Mouse (Mus musculus) retina, postnatal 7 days (tissue): ENCODE measurements around the gene C530008M17Rik.
A peak's percentile ranks its signal among the peaks of the same experiment; 100 is the strongest.

Experiments used
- DNase-seq: peaks from one replicate; pipeline ENCODE4 v3.0.0-alpha.2; 2012; ENCODE audit warnings: low read depth, low spot score

C530008M17Rik gene

GRCm38 (mm10) chr5:76665421-76665820 is 9.1 kb downstream of the C530008M17Rik start:
- DNase-seq = peak; percentile 24

GRCm38 (mm10) chr5:76666026-76666756 is 9.9 kb downstream of the C530008M17Rik start:
- DNase-seq = no peak

DNA sequence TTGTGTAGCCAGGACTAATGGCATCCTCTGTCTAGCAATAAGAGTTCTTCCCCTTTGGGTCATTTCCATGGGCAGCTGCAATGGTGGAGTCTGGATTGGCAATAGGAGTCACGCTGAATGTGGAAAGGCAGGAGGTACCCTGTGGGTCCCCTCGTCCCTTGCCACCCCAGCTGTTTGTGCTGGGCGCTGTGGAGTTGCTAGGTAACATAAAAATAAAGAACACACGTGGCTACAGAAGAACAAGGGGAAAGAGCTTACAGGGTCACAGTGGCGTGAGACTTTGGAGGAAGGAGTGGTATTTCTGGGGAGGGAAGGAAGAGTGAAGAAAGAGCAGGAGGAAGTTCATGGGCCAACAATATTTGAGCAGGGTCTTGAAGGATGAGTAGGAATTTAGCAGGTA is 11.8 kb downstream of the C530008M17Rik start:
- no peak for DNase-seq

GRCm38 (mm10) chr5:76668547-76668946 is 12.2 kb downstream of the C530008M17Rik start:
- no peak for DNase-seq

GRCm38 (mm10) chr5:76670183-76670582 is 13.9 kb downstream of the C530008M17Rik start:
- no peak for DNase-seq

- no peak for DNase-seq
These were observed 17.8 kb downstream of the C530008M17Rik start for GRCm38 (mm10) chr5:76674022-76674653.

DNA sequence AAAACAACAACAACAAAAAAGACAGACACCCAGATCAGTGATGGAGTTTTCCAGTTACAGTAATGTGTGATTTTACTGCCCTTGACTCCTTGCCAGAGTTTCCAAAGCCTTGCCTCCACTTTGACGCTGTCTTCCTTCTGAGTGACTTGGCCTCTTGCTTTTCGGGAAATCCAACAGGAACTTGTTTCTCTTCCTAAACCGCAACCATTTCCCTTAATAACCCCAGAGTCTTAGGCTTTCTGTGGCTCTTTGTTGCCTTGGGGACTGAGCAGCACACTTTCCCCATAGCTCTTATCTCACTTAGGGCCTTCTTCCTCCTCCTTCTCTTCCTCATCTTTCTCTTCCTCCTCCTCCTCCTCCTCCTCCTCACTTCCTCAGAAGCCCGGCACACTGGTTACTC is 19.1 kb downstream of the C530008M17Rik start:
- DNase-seq = no peak

DNA sequence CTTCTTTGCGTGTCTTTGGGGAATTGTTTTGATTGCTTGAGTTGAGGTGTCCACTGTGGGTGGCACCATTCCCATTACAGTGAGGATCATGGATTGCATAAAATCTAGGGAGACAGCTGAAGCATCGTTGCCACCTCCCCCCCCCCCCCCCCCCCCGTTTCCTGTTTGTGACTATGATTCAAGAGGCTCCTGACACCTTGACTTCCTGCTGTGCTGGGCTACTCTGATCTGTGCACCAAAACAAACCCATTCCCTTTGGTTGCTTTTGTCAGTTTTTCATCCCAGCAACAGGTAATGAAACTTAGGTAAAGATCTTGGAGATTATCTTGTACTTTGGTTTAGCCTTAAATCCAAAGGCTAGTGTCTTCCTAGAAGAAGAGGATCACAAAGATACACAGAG is 24.6 kb downstream of the C530008M17Rik start:
- no peak for DNase-seq

DNA sequence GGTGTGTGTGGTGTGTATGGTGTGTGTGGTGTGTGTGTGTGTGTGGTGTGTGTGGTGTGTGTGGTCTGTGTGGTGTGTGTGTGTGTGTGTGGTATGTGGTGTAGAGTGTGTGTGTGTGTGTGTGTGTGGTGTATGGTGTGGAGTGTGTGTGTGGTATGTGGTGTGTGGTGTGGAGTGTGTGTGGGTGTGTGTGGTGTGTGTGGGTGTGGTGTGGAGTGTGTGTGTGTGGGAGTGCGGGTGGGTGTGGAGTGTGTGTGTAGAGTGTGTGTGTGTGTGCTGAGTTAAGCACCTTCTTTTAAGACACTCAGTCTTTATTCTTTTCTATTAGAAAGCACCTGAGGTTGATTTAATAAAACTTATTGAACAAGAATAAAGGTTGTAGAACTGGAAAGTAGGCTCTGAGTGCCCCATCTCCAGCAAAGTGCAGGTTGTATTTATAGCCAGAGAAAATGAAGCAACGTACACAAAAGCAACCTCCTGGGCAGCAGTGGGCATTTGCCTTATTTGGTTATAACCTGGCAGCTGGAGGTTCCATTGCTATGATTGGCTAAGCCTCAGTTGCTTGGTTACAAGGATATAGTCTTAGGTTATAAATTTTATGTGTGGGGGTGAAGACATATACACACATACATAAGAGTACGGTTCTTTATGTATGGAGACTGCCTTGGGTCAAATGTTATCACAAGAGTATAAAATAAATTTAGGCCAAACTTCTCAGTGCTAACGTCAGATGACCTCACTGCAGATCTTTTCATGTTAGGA is 25.8 kb downstream of the C530008M17Rik start:
- DNase-seq = no peak

DNA sequence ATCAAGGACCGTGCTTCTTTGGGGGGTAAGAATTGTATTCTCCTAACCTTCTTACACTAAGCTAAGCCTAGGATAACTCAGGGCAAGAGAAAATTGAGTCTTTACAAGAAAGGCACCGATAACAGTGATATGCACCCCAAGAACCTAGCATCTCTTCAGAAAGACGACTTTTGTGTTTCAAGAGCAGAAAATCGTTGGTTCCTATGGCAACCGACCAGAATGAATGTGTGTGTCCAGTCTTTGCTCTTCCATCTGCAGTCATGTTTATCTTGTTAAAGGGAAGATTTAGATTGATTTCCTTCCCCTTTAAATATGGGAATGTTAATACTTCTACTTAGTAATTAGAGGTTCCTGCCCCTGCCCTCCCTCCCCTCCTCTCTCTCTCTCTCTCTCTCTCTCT is 27.1 kb downstream of the C530008M17Rik start:
- no peak for DNase-seq

DNA sequence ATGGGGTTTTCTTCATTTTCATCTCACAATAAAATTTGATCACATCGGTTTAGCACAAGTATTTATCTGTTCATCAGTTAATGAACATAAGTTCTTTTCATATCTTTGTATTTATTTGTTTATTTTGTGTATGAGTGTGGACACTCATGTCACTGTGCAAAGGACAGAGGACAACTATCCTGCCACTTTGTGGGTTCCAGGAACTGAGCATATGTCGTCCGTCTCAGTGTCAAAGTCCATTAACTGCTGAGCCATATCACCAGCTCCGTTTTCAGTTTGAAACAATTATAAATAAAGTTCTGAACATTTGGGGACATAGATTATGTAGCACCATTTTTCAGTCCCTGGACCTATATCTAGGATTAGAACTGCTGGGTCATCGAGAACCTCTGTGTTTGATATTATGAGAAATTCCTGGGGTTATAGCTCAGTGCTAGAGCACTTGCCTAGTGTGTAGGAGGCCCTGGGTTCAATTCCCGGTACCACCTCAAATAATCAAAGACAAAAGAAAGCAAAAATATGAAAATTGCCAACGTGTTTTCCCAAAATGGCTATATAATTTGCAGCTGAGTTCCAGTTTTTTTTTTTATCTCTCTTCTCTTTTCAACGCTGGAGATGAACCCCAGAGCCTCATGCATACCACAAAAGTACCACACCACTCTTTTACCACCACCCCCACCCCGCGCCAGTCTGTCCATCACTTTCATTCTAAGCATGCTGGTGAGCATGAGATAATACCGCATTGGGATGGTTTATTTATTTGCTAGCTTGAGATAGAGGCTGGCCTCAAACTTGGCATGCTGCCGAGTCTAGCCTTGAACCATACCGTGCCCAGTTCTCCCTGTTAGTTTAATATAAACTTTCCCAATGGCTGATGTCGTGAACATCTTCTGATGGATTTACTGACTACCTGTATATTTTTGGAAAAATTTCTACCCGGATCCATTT is 28.6 kb downstream of the C530008M17Rik start:
- no peak for DNase-seq

GRCm38 (mm10) chr5:76687961-76688600 is 31.8 kb downstream of the C530008M17Rik start:
- DNase-seq = no peak

GRCm38 (mm10) chr5:76688643-76689042 is 32.3 kb downstream of the C530008M17Rik start:
- DNase-seq = no peak

GRCm38 (mm10) chr5:76690177-76690593 is 33.9 kb downstream of the C530008M17Rik start:
- DNase-seq = no peak

DNA sequence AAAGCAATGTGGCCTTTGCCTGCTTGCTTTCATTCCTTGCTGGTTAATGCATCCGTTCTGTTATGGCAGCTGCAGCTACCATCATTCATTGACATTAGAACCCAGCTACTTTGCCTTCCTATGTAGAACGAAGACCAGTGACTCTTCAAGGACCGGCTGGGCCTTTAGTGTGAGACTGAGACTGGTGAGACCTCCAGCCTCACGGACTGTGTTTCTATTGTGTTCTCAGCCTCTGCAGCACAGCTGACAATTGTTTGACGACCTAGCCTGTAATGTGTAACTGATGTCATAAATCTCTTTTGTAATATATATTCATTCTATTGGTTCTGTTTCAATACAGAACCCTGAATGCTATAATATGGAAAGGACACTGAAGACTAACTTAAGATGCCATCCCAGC is 34.9 kb downstream of the C530008M17Rik start:
- DNase-seq = no peak

GRCm38 (mm10) chr5:76691706-76692424 is 35.6 kb downstream of the C530008M17Rik start:
- peak; percentile 31 for DNase-seq

DNA sequence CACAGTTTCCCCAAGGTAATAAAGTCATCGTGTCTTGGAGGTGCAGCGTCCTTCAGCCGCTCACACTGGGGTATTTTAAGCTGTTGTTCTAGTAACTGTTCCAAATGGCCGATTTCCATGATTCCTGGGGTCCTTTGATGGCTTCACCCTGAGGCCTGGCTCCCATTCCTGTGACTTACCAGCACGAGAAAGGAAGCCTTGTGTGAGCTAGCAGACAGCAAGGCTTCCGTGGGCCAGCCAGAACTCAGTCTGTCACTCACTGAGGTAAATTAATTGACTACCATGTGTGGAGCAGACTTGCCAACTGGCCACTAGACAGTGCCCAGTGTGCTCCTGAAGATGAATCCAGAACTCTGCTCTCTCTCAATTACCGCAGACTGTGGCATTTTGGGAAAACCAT is 41.2 kb downstream of the C530008M17Rik start:
- no peak for DNase-seq

- no peak for DNase-seq
These were observed 41.9 kb downstream of the C530008M17Rik start for GRCm38 (mm10) chr5:76698187-76698586.

GRCm38 (mm10) chr5:76701127-76701853 is 45.0 kb downstream of the C530008M17Rik start:
- no peak for DNase-seq

DNA sequence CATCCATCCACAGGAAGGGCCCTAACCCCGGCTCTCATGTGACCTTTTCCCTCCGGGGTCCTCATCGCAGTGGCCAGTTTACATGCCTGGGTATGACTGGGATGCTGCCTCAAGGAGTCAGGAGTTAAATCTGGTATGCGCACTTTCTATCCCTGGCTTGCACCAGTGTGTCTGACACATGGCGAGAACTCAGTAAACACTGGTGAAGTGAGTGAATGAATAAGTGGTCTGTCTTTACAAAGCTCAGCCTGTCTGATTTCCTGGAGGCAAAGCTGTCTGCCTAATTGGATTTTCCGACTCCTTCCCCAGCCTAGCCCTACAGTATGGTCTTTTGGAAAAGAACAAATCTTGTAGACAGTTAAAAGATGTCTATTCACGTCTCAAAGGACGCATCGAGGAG is 45.8 kb downstream of the C530008M17Rik start:
- DNase-seq = no peak
